Mouse (Mus musculus): ENCODE measurements around the gene Gars.
A peak's percentile ranks its signal among the peaks of the same experiment; 100 is the strongest.

The Gars gene

GRCm38 (mm10) chr6:55098030-55098429 is 60.2 kb downstream of the Gars start:
- no peak for DNase-seq

DNA sequence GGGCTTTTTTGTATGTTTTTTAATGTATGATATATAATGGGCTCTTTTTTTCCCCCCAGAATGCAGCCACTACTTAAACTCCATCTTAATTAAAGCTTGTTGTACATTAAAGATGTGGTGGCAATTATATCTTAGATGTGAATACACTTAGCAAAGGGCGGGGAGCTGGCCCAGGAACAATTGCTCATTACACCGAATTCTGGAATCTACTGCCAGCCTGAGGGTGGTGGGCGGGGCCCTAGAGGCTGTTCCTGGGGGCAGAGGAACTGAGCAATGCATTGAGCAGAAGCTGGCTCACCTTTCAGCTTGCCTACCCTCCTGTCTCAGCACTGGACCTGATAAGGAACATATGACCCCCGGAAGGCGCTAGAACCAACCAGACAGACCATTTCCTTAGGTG is 60.8 kb downstream of the Gars start:
- DNase-seq = no peak

DNA sequence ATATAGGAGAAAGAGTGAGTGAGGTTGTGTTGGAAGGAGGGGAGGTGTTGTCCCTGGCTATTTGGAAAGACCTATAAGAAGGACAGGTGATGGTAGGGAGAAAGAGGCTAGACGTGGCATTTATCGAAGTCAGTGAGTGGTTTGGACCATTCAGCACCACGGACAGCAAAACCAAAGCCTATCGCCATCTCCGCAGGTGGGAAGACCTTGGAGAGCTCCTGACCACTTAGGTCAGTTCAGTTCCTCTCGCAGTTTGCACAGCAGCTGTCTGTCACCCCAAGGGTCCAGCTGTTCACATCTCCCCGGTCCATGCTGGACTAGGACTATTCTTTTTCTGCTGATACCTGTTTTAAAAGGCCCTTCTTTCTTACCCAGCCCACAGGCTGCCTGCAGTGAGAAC is 70.6 kb downstream of the Gars start:
- peak; percentile 25 for DNase-seq

- peak; percentile 36 for DNase-seq
These were observed 79.7 kb downstream of the Gars start for GRCm38 (mm10) chr6:55117325-55118109.

DNA sequence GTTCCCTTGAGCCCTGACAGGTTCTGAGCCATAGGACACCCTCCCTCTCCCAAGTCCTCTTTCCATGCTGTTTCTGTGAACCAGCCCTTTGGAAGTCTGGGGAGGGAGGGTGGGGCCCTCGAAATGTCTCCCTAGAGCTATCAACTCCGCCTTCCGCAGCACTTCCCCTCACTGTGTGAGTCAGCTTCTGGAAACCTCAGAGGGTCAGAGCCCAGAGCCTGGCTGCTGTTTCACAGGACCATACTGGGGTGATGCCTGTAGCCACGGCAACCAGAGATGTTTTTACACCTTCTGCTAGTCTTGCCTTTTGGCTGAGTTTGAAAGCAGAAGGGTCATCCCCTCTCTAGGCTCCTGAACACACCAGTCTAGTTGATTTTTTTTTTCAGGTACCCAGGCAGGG is 85.2 kb downstream of the Gars start:
- no peak for DNase-seq

GRCm38 (mm10) chr6:55126576-55126975 is 88.8 kb downstream of the Gars start:
- DNase-seq = no peak

DNA sequence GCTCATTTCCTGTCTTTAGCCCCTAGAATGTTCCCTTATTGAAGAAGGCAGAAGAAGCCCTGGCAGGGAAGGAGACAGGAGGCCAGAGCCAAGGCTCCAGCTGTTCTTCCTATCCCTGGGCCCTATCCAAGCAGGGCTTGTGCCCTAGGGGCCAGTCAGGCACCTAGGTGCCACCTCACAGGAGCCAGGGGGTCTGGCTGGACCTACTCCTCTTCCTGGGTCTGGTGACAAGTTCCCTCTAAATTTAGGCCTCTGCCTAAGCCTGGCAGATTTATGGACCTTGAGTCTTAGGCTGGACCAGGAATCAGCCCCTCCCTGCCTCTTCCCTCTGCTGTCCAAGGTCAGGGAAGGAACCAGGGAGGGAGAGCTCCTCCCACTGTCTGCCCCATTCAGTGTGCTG is 90.6 kb downstream of the Gars start:
- no peak for DNase-seq
